Mouse (Mus musculus) cerebellum, adult 18-20 months (tissue): ENCODE measurements around the gene 1700001J03Rik.
"Not testable (repeated sequence)": the region's sequence is repeated elsewhere in the genome, so short reads cannot be mapped to it uniquely, and the experiment has no call there.

Experiments
- DNase-seq, 2 experiments: peaks; one replicate each; pipeline ENCODE4 v3.0.0; 2021

1700001J03Rik gene

DNA sequence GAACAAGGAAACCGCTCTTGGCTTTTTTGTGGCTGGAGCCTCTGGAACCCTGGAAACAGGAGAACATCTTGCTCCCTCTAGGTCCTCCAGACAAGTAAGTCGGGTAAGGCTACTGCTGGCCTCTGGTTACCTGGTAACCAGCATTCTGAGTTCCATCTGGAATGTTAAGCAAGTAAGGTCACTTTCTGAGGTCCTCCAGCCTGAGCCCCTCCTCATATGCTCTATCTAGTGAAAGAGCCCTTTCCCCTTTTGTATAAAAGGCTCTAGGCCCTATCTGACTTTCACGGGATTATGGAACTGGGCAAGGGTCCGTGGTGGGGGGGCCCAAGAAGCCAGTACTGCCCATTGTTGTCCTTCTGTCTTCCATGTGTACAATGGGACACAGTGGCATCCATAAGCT lies at the start of gene 1700001J03Rik:
1700001J03Rik (minus strand) TSS at position 101 of the 400 bp plus-strand sequence.
- not testable (repeated sequence) for DNase-seq

DNA sequence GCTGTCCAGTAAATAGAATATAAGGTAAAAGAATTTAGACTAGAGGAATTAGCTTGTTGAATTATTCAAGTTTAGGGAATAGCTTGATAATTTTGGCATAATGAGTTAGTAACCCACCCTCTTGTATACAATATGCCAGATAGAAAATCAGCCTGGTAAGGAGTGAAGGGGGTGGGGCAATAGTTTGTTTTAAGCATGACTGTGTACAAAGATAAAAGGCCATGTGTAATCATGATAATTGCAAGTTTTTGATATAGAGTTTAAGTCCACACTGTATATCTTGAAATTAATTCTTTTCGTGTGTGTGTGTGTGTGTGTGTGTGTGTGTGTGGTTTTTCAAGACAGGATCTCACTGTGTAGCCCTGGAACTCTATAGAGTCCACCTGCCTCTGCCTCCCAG lies 49.2 kb upstream of the 1700001J03Rik start:
- DNase-seq: no peak

DNA sequence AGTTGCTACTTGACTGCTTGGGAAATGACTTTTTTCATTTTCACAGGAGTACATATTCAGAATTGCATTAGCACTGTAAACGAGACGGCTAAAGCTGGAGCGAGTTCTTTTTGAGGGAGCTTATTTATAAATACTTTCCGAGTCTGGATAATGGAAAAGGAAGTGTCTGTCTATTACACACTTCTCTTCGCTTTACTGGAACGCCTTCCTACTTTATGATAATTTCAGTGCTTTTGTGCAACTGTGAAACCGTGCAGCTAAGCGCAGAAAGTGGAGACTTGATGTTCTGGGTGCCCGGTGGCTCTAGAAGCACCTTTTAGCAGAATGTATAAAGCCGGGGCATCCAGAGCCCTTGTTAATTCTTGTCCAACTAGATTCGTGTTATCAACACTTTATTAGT lies 47.7 kb upstream of the 1700001J03Rik start:
- no peak for DNase-seq

DNA sequence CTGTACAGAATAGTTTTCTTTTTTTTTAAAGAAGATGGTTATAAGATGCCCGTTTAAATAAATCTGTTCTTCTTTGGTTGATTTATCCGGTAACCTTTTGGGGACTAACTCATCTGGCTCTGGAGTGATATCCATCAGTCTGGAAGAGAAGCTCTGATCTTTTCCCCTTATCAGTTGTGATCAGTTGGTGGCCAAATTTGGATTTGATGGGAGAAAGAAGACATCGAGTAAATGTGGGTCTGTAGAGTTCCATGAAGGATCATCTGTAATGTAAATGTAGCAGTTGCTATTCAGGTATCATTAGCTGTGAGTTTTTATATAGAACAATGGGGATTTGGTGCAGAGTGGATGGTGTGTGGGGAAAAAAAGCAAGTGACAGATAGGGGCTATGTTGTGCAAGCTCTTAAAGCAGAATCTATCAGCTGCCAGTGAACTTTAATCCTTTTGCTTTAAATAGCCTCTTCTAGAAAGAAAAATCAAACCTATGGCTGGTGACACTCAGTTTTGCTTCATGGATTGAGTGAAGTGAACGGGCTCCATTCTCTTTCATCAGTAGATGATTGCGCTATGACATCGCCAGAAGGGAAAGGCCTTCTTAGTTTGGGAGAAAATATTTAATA lies 47.1 kb upstream of the 1700001J03Rik start:
- DNase-seq: no peak

DNA sequence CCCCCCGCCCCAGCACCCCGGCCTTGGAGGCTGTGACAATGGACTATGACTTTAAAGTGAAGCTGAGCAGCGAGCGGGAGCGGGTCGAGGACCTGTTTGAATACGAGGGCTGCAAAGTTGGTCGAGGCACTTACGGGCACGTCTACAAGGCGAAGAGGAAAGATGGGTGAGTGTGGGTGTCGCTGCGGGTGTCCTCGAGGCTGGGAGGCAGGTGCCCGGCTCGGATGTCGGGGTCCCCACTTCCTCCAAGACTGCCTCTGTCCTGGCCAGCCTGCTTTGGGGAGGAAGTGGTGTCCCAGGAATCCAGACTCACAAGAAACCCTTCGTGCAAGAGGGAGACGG lies 46.5 kb upstream of the 1700001J03Rik start:
- peak in 1 of 2 experiments; percentile 35 for DNase-seq

DNA sequence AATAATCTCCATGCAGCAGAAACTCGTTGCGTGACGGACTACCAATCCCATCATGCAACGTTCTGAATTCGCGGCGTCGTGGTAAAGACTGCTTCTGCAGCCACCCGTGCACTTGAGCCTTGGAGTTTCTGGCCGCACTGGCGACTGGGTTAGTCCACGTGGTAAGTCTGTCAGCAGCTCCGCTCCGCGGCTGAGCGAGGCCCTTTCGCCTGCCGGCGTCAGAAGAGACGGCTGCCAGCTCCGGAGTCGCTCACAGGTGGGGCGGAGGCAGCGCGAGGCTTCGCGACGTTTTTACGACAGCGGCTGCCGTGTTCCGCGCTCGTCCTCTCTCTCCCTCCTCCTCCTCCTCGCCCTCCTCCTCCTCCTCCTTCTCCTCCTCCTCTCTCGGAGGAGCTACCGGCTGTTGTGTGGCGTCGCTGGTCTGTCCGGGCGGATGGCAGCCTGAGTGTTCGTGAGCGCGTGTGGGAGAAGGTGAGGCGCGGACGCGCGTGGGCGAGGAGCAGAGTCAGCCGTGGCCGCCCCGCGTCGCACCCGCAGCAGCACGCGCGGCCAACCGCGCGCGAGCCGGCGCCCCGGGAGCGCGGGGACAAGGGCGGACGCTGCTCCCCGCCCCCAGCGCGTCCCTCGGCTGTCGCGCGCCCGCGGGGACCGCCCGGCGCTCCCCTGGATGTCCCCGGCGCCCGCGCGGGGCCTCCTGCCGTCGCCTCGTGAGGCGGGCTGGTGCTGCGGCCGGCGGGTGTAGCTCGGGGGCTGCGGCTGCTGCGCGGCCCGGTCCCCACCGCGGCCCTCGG lies 46.0 kb upstream of the 1700001J03Rik start, which contains the start of gene Cdk8:
Cdk8 (plus strand) TSS at position 367 of the 791 bp plus-strand sequence.
- peak; percentile 92 to 96 for DNase-seq

DNA sequence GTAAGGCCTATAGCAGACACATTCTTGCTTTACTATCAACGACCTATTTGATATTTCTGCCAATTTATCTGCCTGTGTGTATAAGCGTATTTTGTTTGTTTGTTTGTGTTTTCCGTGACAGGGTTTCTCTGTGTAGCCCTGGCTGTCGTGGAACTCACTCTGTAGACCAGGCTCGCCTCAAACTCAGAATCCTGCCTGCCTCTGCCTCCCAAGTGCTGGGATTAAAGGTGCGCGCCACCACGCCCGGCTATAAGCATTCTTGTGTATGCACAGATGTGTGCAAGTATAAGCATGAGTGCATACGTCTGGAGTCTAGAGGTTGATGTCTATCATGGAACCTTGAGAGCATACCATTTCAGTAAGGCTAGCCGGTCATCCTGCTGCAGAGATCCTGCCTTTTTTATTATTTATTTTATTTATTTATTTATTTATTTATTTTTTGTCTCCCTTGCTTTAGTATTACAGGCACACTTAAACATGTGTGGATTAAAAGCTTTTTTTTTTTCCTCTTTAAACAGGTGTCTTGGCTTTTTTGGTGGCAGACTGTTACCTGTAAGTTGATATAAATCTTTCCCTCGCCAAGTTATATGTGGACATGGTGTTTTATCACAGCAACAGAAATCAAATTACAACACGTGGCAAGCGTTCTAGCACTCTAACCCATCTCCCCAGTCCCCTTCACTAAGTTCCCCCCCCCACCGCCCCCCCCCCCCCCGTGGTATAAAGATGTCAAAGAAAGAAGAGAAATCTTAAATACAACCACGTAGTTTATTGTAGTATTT lies 45.0 kb upstream of the 1700001J03Rik start:
- DNase-seq: no peak

DNA sequence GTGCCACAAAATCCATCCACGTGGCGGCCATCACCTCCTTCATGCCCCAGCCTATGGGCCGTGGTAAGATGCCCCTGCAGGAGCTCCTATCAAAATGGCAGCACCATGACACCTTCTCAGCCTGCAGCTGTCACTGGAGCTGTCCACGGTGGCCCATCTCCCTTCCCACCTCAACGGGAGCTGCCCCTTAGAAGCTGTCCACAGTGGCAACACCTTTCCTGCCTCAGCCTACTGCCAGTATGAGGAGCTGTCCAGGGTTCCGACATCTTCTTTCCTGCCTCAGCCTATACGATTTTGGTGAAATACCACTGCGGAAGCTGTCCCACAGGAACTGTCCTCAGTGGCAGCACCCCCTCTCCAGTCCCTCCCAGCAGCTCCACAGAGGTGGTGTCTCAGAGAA lies 42.4 kb upstream of the 1700001J03Rik start:
- no peak for DNase-seq

DNA sequence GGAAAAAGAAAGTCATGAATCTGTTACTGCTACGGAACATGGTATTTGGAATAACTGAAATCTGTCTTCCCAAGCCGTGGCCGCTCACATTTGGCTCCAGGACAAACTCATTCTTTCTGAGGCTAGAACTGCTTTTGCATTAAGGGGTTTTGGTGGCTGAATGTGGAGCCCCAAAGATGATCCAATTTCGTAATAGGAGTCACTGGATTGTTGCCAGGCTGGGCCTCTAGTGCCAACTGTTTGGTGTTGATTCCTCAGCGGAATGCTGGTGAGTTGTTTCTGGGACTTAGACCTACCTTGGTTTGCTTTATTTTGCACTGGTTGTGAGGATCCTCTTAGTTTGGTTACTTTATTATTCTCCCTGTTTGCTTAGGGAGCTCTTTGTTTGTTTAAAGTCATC lies 38.7 kb upstream of the 1700001J03Rik start:
- no peak for DNase-seq

DNA sequence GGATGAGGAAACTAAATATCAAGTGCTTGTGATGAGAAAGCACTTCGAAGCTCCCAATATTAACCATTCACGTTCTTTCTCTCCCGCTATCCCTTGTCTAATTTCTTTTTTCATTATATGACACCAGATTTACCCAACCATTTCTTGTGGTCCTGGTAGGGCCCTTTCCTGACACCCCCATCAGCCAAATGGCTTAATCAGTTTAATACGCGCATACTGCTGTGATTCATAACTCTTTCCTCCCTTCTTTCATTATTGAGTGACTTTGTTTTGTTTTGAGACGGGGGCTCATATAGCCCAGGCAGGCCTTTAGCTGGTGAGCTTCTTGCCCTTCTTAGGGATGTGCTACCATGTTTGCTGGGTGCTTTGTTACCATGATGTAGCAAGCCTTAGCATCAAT lies 36.6 kb upstream of the 1700001J03Rik start:
- no peak for DNase-seq

DNA sequence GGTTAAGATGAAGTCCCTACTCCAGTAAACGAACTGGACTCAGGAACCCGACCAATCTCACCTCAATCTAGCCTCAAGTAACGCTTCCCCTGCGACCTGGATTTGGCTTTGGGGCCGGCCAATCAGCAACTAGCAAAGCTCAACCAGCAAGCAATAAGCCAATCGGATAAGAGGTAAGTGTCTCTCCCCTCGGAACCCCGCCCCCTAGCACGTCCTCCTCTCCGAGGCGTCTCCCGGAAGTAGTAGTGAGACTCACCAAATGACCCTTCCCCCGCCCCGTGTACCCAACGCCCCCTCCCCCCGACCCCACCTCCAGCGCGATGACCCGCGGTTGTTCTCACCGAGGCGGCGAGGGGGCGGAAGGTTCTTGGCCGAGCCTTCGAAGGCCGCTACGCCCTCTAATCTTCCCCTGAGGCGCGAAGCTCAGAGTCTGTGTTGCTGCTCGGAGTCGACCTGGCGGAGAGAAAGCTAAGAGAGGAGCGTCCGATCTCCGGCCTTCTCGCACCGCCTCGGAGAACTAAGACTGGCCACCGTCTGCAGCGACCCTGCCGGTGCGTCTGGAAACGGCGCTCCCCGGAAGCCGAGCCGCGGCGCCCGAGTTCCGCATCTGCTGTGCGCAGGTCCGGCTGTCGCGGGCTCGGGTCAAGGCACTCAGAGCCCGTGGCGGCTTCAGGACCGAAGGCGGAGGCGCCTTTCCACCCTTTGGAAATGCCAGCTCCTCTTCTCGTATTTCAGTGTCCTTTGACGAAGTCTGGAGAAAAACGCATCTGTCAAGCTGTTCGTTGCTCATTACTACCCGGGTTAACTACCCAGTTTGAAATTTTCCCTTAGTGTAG lies 36.0 kb upstream of the 1700001J03Rik start, which contains the start of gene Rnf6:
Rnf6 (minus strand) TSS at position 677 of the 836 bp plus-strand sequence.
- peak; percentile 92 to 98 for DNase-seq

DNA sequence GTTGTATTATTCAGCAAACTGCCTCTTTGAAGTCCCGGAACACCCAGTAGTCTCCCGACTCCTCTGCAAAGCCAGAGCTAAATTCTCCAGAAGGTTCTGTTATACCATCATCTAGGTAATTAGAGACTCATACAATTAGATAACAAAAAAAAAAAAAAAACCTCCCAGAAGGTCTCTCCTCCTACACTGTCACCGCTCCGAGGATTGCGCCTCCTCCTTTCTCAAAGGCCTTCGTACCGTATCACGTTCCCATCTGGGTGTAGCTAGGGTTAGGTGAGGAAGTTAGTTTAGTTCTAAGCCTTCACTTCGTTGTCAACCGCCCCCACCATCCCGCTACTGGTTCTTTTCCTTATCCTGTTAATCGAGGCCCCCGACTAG lies 35.4 kb upstream of the 1700001J03Rik start:
- DNase-seq: no peak

DNA sequence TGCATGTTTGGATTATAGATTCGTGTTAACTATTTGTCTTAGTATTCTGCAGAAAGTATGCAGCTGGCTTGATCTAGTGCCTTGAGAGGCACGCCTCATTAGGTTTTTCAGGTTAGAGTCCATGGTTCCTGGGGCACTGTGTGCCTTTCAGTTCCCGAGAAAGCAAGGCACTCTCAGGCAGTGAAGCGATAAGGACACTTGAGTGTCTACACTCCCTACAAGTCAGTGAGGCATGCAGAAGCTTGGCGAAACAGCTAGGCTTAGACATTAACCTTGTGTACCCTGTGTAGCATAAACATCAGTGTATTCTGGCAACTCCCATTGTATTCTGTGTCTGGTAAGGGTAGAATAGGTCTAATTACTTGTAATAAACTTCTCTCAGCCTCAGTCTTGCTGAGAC lies 20.4 kb upstream of the 1700001J03Rik start:
- no peak for DNase-seq

DNA sequence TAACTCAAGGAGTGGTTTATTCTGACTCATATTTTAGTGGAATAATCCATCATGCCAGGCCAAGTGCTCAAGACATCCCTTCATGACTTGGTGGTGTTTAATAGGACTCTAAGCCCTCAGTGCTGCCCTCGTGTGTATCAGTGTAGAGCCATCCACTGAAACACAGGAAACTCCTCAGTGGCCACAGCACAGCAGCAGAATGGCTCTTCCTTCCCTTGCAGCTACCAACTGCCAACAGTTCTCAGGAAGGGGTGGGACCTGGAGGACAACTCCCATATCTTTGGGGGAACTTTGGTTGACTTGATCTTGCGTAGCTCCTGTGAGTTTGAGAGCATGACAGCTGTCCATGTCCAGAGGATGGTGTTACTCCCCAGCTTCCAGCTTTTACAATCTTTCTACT lies 18.8 kb upstream of the 1700001J03Rik start:
- no peak for DNase-seq

DNA sequence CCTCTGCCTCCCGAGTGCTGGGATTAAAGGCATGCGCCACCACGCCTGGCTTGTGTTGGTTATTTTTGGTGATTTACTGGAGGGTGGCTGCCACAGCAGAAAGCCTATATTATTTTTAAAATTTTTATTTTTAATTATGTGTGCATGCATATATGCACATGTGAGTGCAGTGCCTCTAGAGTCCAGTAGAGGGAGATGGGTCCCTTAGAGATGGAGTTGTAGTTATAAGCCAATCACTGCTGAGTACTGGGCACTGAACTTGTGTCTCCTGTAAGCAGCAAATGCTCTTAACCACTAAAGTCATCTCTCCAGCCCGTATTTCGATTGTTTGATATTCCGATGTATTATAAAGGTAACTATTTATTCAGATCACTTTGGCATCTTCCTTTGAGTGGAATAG lies 15.5 kb upstream of the 1700001J03Rik start:
- no peak for DNase-seq

DNA sequence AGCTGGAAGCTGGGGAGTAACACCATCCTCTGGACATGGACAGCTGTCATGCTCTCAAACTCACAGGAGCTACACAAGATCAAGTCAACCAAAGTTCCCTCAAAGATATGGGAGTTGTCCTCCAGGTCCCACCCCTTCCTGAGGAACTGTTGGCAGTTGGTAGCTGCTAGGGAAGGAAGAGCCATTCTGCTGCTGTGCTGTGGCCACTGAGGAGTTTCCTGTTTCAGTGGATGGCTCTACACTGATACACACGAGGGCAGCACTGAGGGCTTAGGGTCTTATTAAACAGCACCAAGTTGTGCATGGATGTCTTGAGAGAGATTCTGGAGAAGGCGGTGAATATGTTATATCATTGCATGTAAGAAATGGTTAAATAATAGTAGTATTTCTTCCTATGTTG lies 14.4 kb upstream of the 1700001J03Rik start:
- DNase-seq: no peak

DNA sequence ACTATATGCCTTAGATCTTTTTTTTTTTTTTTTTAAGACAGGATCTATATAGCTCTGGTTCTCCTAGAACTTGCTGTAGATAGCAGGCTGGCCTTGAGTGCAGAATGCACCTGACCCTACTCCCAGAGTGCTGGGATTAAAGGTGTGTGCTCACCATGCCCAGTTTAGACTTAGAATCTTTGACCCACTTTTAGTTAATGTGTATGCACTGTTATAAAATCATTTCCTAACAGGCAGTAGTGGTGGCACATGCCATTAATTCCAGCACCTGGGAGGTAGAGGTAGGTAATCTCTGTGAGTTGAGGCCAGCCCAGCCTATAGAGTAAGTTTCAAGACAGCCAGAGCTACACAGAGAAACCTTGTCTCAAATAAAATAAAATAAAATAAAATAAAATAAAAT lies 14.0 kb upstream of the 1700001J03Rik start:
- no peak for DNase-seq

DNA sequence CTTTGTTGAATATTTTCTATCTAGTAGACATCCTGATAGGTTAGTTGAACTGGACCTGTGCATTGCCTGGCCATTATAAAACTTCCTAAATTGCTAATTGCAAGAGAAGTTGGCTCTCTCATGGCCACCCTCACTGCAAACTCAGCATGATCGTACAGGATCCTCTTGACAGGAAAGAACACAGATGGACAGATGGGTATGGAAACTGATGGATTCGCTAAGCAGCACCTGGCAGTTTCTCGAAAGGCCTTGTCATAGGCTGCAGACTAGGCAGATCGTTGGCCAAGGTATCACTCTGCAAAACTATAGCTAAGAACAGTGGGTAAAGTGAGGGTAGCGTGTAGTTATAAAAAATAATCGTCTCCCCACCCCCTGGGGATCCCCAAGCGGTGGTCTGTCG lies 8.3 kb upstream of the 1700001J03Rik start:
- DNase-seq: peak; percentile 42 to 45

DNA sequence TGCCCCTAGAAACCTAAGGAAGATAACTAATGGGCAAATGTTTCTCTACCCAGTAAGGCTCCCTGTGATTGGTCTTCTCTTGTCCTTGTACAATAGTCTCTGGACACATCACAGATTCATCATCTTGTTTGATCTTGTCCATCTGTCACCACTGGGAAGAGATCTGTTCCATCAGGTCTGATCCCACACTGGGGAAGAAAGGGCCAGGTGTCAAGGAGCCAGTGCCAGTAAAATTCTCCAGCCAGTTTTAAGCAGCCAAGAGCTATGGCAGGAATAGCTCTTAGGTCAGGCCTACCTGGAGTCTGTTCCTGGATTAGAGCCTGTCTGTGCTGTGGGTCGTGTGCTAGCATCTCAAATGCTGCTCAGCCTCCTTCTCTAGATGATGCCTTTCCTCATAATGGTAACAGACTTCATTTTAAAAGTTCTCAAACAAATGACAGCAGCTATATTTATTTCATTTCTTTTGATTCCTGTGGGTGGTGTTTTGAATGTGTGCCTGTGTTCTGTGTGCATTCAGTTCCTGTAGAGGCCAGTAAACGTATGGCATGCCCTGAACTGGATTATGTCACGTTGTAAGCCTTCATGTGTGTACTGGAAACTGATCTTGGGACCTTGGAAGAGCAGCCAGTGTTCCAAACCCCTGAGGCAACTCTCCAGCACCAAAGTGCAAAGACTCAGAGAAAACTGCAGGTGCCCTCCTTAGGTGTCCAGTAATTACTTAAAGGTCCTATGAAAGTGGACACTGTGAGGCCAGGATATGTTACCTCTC lies 5.6 kb upstream of the 1700001J03Rik start:
- peak; percentile 82 to 89 for DNase-seq

DNA sequence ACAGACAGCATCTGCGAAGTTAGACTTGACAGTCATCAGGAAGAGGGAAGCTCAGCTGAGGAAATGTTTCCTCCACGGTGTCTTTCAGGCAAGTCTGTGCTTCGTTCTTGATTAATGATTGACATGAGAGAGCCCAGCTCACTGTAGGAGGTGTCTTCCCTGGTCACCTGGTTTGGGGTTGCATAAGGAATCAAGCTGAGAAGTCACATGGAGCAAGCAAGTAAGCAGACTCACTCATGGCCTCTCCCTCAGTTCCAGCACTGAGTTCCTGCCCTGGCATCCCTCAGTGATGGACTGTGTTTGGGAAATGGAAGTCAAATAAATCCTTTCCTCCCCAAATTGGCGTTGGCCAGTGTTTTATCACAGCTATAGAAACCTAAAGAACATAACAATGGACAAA lies 5.0 kb upstream of the 1700001J03Rik start:
- DNase-seq: peak in 1 of 2 experiments; percentile 17

DNA sequence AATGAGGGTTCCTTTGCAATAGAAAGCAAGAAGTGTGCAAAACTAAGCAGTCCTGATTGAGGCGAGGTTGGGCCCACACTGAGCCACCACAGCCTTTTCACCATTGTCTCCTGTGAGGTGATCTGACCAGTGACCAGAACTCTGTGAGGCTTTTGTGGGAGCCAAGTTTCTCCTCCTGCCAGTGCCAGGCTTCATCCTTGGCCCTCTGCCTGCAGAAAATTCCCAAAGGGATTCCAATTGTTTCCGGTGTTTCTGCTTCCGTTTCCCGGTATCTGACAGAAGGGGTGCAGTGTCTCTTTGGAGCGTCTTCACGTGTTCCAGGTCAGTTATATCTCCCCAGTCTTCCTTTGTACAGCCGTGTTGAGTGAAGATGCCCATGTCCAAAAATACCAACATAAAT lies 3.6 kb upstream of the 1700001J03Rik start:
- DNase-seq: peak; percentile 30 to 56

DNA sequence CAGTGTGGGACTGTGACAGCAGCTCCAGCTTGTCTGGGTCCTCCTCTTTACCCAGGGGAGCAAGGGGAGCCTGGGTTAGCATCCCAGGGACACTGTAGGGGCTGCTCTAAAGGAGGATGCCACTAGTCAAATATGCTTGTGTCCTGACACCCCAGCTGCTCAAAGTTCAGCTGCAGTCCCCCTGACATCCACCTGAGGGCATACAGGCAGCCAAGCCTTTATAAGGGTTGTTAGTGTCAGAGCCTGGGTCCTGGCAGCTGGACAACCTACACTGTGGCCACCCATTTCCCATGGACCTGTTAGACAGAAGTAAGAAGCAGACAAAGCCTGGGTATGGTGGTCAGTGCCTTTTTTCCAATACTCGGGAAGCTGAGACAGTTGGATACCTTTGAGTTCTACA lies 3.0 kb upstream of the 1700001J03Rik start:
- DNase-seq: peak in 1 of 2 experiments; percentile 22
